Mouse (Mus musculus) Patski (cell line): ENCODE measurements around the gene Camk1d. TPM values are rescaled to one million over a fixed set of nuclear protein-coding genes. Genes with fewer than 3 reads are reported as not detected.
A peak's percentile ranks its signal among the peaks of the same experiment; 100 is the strongest.

ENCODE experiments used
- ATAC-seq: fragments of 100-300 bp; one replicate; pipeline ENCODE4 v1.8.0; 2021
- CTCF ChIA-PET: fragments of 350-600 bp; sonication (Branson Sonifier 250); formaldehyde crosslinking; loops from one replicate; lab custom pipeline; 2022; ENCODE audit warnings: inconsistent platforms; lab: Charles Lee
- POLR2A ChIA-PET: fragments of 350-600 bp; sonication (Branson Sonifier 250); formaldehyde crosslinking; loops from one replicate; lab custom pipeline; 2022; ENCODE audit warnings: antibody characterized with exemption, inconsistent platforms; lab: Charles Lee
- DNase-seq: peaks from one replicate; pipeline ENCODE4 v3.0.0-alpha.2; 2011; ENCODE audit warnings: low read depth, low spot score
- H3K27me3 ChIP-seq: fragments of 371-371 bp; one replicate; pipeline ENCODE4 v1.5.1; 2021
- CTCF ChIP-seq: fragments of 100-300 bp; IDR thresholded peaks from one replicate; pipeline ENCODE4 v1.5.1; 2021
- in situ Hi-C: fragments of 300-500 bp; cut with MboI; formaldehyde crosslinking; loops from 3 replicates; pipeline ENCODE4 v1.11.1; 2018; ENCODE audit warnings: low pct_unique_long_range_greater_than_20kb, mixed read lengths
- polyA plus RNA-seq: library from polyadenylated mRNA; unstranded; gene quantifications from one replicate; pipeline ENCODE4 v1.2.3, GENCODE M21; 2021

Gene Camk1d
- polyA plus RNA-seq, 1 experiment from 2014 or later: 2.0 TPM

DNA sequence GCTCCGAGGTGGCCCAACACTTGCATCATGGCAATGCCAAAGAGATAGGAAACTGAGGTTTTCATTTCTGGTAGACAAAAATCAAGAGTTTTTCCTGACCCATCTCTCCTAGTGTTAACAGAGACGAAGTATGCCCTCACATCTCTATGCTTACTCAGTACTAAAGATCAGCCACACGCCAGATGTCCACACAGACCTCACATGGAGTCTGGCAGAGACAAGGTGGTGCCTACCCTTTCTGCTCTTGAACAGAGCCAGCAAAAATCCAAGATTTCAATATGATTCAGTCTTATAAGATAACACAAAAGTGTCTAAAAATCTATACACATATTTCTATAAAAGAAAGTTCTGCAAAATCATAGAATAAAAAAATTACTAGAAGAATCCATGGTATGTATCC is 227.0 kb downstream of the Camk1d start:
- ChIA-PET CTCF (no interaction called here), POLR2A (no interaction called here)
- TF ChIP-seq CTCF: no peak
- ATAC-seq (no peak), DNase-seq (no peak)
- in situ Hi-C loops: no loop called here
- H3K27me3 ChIP-seq: peaks cover 3% of the 10 kb centered on the region

DNA sequence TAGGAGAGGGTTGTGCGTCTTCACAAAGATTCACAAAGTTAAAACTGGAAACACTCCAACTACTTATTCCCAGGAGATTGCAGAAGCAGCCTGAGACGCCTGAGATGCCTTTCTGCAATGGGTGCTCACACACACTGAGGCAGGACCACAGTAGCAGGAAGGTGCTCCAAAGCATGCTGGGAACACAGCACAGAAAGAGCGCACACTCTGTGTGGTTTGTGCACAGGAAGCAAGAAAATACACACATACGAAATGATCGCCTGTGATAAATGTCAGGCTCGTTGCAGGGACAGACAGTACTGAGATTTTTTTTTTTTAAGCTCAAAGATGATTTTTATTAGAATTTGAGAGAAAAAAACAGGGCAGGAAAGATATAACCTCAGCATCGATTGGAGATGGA is 227.7 kb downstream of the Camk1d start:
- no peak for ATAC-seq
- in situ Hi-C loops: no loop called here
- peaks cover 2% of the 10 kb centered on the region for H3K27me3 ChIP-seq
- no peak for TF ChIP-seq CTCF
- no peak for DNase-seq
- POLR2A ChIA-PET: no interaction called here
- CTCF ChIA-PET: no interaction called here

DNA sequence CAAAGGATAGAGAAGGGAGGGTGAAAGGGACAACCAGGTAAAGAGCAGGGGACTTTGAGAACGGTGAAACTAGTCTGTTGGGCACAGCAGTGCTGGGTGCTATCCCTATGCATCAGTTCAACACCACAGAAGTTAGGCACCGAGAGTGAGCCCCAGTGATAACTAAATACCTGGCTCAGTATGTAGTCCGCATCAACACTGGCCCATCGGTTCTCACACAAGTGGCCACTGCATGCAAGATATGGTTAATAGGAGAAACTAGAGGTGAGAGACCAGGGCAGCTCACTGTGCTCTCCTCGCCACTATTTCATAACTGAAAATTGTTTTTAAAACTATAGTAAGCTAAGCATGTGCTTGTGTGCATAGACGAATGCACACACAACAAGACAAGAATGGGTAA is 228.5 kb downstream of the Camk1d start:
- H3K27me3 ChIP-seq: no peaks in the 10 kb centered on the region
- ChIA-PET POLR2A (no interaction called here), CTCF (no interaction called here)
- no peak for TF ChIP-seq CTCF
- in situ Hi-C loops: no loop called here
- ATAC-seq (no peak), DNase-seq (no peak)

DNA sequence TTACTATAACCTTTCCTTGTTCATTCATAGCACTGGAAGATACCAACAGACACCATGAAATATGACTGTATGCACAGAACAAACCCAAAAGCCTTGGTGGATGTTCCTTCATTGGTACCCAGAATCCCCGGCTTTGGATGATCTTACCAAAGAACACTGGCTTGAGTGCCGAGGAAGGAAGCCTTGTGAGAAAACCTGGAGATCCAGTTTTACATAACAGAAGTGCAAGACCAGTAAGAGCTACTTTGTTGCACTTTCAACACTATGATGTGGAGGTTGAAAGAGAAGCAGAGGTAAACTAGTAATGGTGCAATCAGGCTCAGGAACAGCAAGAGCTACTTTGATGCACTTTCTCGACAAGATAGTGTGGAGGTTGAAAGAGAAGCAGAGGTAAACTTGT is 234.4 kb downstream of the Camk1d start:
- ATAC-seq: no peak
- in situ Hi-C loops: no loop called here
- POLR2A ChIA-PET: interaction anchor here (0.8 kb wide), 1 partner anchor 18 kb away, joined by 3 read pairs; no protein-coding TSS in a partner anchor
- H3K27me3 ChIP-seq: no peaks in the 10 kb centered on the region
- CTCF ChIA-PET: no interaction called here
- TF ChIP-seq CTCF: no peak
- no peak for DNase-seq

DNA sequence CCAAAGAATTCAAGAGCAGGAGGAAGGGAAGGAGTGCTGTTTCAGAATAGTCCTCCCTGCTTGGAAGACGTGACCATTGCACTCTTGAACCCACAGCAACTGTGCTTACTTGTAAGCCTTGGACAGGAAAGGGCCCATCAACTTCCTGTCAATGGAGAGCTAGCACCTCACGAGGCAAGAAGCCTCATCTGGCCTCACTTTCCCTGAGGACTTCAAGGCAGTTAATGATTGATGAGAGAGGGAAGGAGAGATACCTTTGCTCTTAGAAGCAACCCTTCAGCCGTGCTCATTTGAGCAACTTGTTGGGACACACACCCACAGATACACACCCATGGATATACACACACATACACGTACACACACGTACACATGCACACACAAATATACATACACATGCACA is 235.6 kb downstream of the Camk1d start:
- in situ Hi-C loops: no loop called here
- ATAC-seq (no peak), DNase-seq (no peak)
- ChIA-PET CTCF (no interaction called here), POLR2A (no interaction called here)
- no peaks in the 10 kb centered on the region for H3K27me3 ChIP-seq
- TF ChIP-seq CTCF: no peak

DNA sequence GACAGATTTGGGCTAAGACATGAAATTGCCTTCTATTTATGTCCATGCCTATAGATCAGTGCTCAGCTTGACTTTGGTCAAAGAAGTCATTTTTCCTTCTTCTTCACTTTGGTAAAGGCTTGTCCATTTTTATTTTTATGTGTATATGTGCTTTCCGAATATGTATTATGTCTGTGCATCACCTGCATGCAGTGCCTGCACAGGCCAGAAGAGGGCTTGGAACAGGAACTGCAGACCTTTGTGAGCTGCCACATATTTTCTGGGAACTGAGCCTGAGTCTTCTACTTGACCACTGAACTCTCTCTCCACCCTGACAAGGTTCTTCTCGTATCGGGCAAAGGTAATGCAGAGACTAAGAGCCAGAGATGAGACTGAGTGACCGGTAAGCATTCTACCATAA is 236.1 kb downstream of the Camk1d start:
- DNase-seq (no peak), ATAC-seq (no peak)
- peak; percentile 57 for TF ChIP-seq CTCF
- CTCF ChIA-PET: no interaction called here
- POLR2A ChIA-PET: no interaction called here
- in situ Hi-C loops: no loop called here
- no peaks in the 10 kb centered on the region for H3K27me3 ChIP-seq

DNA sequence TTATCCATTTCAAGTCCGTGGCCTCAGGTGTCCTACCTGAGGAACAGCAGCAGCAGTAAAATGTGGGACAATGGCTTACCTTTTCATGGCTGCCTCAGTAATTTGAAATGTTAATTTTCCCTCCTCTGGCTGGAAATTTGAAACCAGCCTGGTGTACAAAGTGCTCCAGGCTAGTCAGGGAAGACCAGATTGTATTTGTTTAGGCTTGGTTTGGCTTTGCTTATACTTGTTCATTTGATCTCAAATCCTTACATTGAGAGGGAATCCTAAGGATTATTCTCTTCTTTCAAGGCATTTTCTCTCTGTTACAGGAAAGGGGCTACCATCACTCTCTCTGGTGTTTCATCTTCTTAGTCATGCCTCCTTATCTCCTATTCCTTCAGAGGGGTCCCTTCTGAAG is 236.8 kb downstream of the Camk1d start:
- H3K27me3 ChIP-seq: no peaks in the 10 kb centered on the region
- POLR2A ChIA-PET: no interaction called here
- DNase-seq (no peak), ATAC-seq (no peak)
- TF ChIP-seq CTCF: no peak
- in situ Hi-C loops: no loop called here
- CTCF ChIA-PET: interaction anchor here (1.4 kb wide), 1 partner anchor 11 kb away, joined by 4 read pairs; no protein-coding TSS in a partner anchor

DNA sequence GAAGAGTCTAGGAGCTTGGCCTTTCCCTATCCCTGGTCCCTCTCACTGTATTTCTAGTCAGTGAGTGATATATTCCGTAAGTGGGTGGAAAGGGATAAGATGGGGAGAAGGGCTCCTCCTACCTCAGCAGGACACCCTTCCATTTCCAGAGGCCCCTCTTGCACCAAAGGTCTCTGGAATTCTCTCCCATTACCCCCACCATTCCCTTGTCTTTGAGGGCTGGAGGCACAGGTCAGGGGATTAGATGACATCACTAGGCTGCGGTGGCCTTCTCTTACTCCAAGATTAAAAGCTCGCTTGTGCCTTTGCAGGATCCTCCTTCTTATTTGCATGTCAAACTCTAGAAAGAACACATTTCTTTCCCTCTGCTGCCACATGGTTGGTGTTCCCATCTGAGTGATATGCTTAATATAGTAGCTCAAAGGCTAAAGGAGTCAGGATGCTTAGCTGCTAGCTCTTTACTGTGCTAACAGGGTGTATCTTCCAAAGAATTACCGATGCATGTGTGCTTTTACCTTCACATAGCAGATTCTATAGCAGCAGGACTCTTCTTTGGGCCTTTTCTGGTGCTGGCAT is 244.9 kb downstream of the Camk1d start:
- ChIA-PET POLR2A (no interaction called here), CTCF (interaction anchor here (0.6 to 1.0 kb wide), 2 partner anchors 10 to 407 kb away, joined by 3 read pairs; no protein-coding TSS in a partner anchor)
- TF ChIP-seq CTCF: no peak
- ATAC-seq (no peak), DNase-seq (no peak)
- in situ Hi-C loops: loop anchor here (25.0 kb wide), 1 partner anchor 293 kb away; no protein-coding TSS in a partner anchor
- H3K27me3 ChIP-seq: no peaks in the 10 kb centered on the region

DNA sequence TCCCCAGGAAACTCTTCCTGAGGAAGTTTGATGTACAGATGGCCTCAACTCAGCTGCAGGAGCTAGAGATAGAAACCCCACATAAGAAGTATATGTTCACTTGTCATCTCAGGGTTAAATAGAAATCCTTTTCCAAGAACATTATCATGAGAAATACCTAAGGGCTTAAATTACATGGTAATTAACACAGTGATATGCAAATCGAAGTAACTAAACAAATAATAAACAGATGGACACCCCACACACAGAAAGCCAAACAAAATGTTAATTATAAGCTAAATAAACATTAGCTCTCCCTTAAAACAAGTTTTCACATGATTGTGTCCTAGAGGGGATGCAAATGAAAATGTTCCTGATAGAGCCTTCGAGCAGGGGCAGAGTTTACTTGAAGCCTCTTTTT is 246.8 kb downstream of the Camk1d start:
- ATAC-seq (no peak), DNase-seq (no peak)
- ChIA-PET CTCF (interaction anchor here (1.0 to 1.3 kb wide), 2 partner anchors 9 to 165 kb away, joined by 3 read pairs; no protein-coding TSS in a partner anchor), POLR2A (no interaction called here)
- no peak for TF ChIP-seq CTCF
- in situ Hi-C loops: loop anchor here (25.0 kb wide), 1 partner anchor 295 kb away; no protein-coding TSS in a partner anchor
- H3K27me3 ChIP-seq: no peaks in the 10 kb centered on the region

DNA sequence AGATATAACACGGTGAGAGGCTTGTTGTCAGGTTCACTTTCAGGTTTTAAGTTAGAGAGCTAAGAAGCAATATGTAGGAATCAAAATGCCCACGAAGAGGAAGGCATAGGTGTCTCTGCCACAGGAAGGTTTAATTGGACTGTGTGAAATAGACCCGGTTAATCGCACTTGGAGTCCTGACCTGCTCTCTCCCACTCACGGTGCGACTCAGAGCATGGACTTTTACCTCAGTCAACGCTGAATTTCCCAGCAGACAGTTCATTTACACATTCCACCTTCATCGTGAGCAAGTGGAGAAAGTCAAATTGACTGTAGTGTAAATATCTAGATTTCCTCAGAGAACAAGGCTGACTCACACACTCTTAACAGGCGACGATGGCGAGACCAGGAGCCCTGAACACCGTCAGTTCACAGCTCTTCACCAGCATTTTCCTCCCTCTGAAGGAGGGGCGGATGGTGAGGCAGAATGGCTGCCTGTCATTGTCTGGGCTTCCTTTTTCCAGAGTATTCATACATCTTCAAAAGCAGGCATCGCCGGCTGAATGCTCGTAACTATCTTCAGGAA is 255.6 kb downstream of the Camk1d start:
- ChIA-PET CTCF (interaction anchor here (1.0 kb wide), 1 partner anchor 8 kb away, joined by 3 read pairs; no protein-coding TSS in a partner anchor), POLR2A (no interaction called here)
- DNase-seq (no peak), ATAC-seq (no peak)
- no peak for TF ChIP-seq CTCF
- in situ Hi-C loops: loop anchor here (25.0 kb wide), 1 partner anchor 304 kb away; no protein-coding TSS in a partner anchor
- peaks cover 9% of the 10 kb centered on the region for H3K27me3 ChIP-seq

DNA sequence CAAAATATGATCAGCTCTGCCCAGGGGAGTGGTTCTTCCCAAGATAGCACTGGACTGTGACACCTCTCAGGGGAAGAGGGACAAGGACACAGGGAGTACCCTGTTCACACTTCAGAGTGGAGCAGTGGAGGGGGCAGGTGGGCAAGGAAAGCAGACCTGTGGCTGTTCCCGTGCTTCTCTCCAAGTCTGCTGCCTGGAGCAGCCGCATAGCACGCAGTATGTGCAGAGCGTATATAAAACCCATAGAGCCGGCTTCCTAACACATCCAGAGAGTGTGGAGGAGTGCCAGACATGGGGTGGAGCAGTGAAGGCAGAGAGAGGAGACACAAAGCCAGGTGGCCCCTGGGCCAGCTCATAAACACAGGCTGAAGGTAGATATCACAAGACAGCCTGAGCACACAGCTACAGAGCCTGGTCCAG is 256.2 kb downstream of the Camk1d start:
- in situ Hi-C loops: loop anchor here (25.0 kb wide), 1 partner anchor 304 kb away; no protein-coding TSS in a partner anchor
- no peak for DNase-seq
- no peak for TF ChIP-seq CTCF
- ChIA-PET POLR2A (no interaction called here), CTCF (no interaction called here)
- no peak for ATAC-seq
- H3K27me3 ChIP-seq: peaks cover 9% of the 10 kb centered on the region
